Mouse (Mus musculus) hindbrain, embryonic 16.5 days (tissue): ENCODE measurements at regions not wholly inside any gene's neighbourhood (a gene's known extent, or its start where the extent isn't known, plus 50 kb on each side); places are given as distances from the start of the nearest gene placed in this dataset.
A peak's percentile ranks its signal among the peaks of the same experiment; 100 is the strongest.
"Not testable (repeated sequence)": the region's sequence is repeated elsewhere in the genome, so short reads cannot be mapped to it uniquely, and the experiment has no call there.

Experiments used
- ATAC-seq: fragments of 200-750 bp; cut with Nextera tagmentation; 2 replicates; pipeline ENCODE4 v1.8.0; 2017; ENCODE audit warnings: moderate TSS enrichment, moderate library complexity
- H3K27ac ChIP-seq: fragments of 300-500 bp; sonication (generic); 2 replicates; pipeline ENCODE4 v1.5.1; 2014; ENCODE audit warnings: low read depth, mild to moderate bottlenecking, control low read depth, low read length, moderate library complexity
- H3K27me3 ChIP-seq: fragments of 300-500 bp; sonication (generic); replicated peaks from 2 replicates; pipeline ENCODE4 v1.6.1; 2014; ENCODE audit warnings: low read length; ENCODE audit not compliant: control insufficient read depth, insufficient read depth
- H3K36me3 ChIP-seq: fragments of 300-500 bp; sonication (generic); 2 replicates; pipeline ENCODE4 v1.6.1; 2014; ENCODE audit warnings: mild to moderate bottlenecking, low read length, moderate library complexity, mixed read lengths; ENCODE audit not compliant: control insufficient read depth, insufficient read depth
- H3K4me1 ChIP-seq: fragments of 300-500 bp; sonication (generic); 2 replicates; pipeline ENCODE4 v1.6.1; 2014; ENCODE audit warnings: low read depth, low read length; ENCODE audit not compliant: control insufficient read depth, insufficient read depth
- H3K4me2 ChIP-seq: fragments of 300-500 bp; sonication (generic); 2 replicates; pipeline ENCODE4 v1.6.1; 2014; ENCODE audit warnings: mild to moderate bottlenecking, low read length, control low read depth, moderate library complexity
- H3K4me3 ChIP-seq: fragments of 300-500 bp; sonication (generic); 2 replicates; pipeline ENCODE4 v1.5.1; 2014; ENCODE audit warnings: mild to moderate bottlenecking, low read length, control low read depth, moderate library complexity
- H3K9ac ChIP-seq: fragments of 300-500 bp; sonication (generic); 2 replicates; pipeline ENCODE4 v1.6.1; 2014; ENCODE audit warnings: low read depth, mild to moderate bottlenecking, control low read depth, low read length, moderate library complexity
- H3K9me3 ChIP-seq: fragments of 300-500 bp; sonication (generic); 2 replicates; pipeline ENCODE4 v1.6.1; 2014; ENCODE audit warnings: mild to moderate bottlenecking, low read length, moderate library complexity; ENCODE audit not compliant: control insufficient read depth
- WGBS: fragments of 180-500 bp; shearing (Covaris S2); extraction: QIAGEN DNeasy Blood & Tissue Kit; methylation state at CpG from one replicate; pipeline ENCODE4 v1.1.7; 2014; 5-methylcytosine and 5-hydroxymethylcytosine counted together

DNA sequence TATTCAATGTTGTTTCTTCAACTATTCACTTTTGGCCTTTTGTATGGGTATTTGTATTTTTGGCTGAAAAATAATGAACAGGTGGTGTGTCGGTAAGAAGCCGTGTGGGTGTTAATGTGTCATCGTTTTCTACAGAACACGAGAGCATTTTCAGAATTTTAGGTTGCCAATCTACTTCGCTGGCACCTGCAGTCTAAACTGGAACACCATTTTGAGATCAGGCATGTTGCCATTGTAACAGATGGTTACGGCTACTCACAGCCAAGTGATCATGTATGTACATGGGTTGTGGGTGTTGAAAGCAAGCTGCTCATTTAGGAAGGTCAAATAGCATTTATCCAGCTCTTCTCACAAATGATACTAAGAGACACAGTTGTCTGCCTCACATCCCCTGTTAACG lies 167.2 kb upstream of the Gm21833 start:
- Histone ChIP-seq H3K4me3 (no peak overlapping the region), H3K9me3 (no peaks in the 10 kb centered on the region), H3K9ac (no peak overlapping the region), H3K4me2 (no peak overlapping the region), H3K36me3 (no peaks in the 10 kb centered on the region), H3K27me3 (no peaks in the 10 kb centered on the region), H3K27ac (no peak overlapping the region), H3K4me1 (no peaks in the 10 kb centered on the region)
- 76% methylated on average over 7 of the region's 7 CpGs for WGBS
- peak; percentile 88 for ATAC-seq

DNA sequence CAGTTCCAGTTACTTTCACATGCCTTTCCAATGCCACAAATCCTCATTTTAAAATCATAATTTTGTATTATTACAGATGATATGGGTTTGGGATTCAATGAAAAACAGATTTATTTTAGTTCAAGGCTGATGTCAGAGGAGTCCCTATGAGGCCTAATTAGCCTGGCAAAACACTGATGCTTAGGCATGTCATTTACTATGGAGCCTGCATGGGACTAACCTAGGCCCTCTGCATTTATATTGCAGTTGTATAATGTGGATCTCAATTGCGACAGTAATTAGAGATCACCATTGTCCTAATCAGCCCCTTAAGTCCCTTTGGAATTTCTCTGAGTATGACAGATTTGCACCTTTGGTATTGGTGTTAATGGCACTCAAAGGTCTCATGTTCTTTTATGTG lies 153.3 kb upstream of the Gm21833 start:
- Histone ChIP-seq H3K4me2 (no peak overlapping the region), H3K4me3 (no peak overlapping the region), H3K9ac (no peak overlapping the region), H3K27me3 (no peaks in the 10 kb centered on the region), H3K4me1 (no peaks in the 10 kb centered on the region), H3K9me3 (peaks cover 17% of the 10 kb centered on the region), H3K27ac (no peak overlapping the region), H3K36me3 (no peaks in the 10 kb centered on the region)
- ATAC-seq: no peak
- WGBS: 65% methylated on average over 1 of the region's 1 CpGs

- not testable (repeated sequence) for H3K4me1 ChIP-seq, H3K36me3 ChIP-seq, H3K9ac ChIP-seq, H3K4me3 ChIP-seq, H3K9me3 ChIP-seq, ATAC-seq, H3K27me3 ChIP-seq, H3K4me2 ChIP-seq, H3K27ac ChIP-seq
Observed at GRCm38 (mm10) chr16:82683113-82683512, 145.1 kb upstream of the Gm21833 start.

- no peak overlapping the region for H3K27ac ChIP-seq
- ATAC-seq: no peak
- no peaks in the 10 kb centered on the region for H3K27me3 ChIP-seq
- H3K36me3 ChIP-seq: no peaks in the 10 kb centered on the region
- no peaks in the 10 kb centered on the region for H3K9me3 ChIP-seq
- 62% methylated on average over 2 of the region's 2 CpGs for WGBS
- no peak overlapping the region for H3K4me2 ChIP-seq
- no peak overlapping the region for H3K4me3 ChIP-seq
- no peak overlapping the region for H3K9ac ChIP-seq
- no peaks in the 10 kb centered on the region for H3K4me1 ChIP-seq
Observed at GRCm38 (mm10) chr16:82700922-82701321, 127.3 kb upstream of the Gm21833 start.

GRCm38 (mm10) chr16:82711161-82711560 lies 117.0 kb upstream of the Gm21833 start:
- Histone ChIP-seq H3K27me3 (no peaks in the 10 kb centered on the region), H3K27ac (no peak overlapping the region)
- peak; percentile 54; the same call in 1 of the 2 replicates for ATAC-seq

GRCm38 (mm10) chr16:82734117-82734516 lies 94.1 kb upstream of the Gm21833 start:
- H3K4me2 ChIP-seq: no peak overlapping the region
- H3K36me3 ChIP-seq: no peaks in the 10 kb centered on the region
- no peak overlapping the region for H3K4me3 ChIP-seq
- H3K27me3 ChIP-seq: no peaks in the 10 kb centered on the region
- H3K9me3 ChIP-seq: no peaks in the 10 kb centered on the region
- H3K27ac ChIP-seq: no peak overlapping the region
- no peak for ATAC-seq
- 93% methylated on average over 3 of the region's 3 CpGs for WGBS
- H3K4me1 ChIP-seq: no peaks in the 10 kb centered on the region
- H3K9ac ChIP-seq: no peak overlapping the region

More at GRCm38 (mm10) chr16:82711161-82711560, 117.0 kb upstream of the Gm21833 start:
- Histone ChIP-seq H3K9ac (no peak overlapping the region), H3K4me3 (no peak overlapping the region), H3K9me3 (no peaks in the 10 kb centered on the region), H3K4me1 (no peaks in the 10 kb centered on the region), H3K4me2 (no peak overlapping the region), H3K36me3 (no peaks in the 10 kb centered on the region)

DNA sequence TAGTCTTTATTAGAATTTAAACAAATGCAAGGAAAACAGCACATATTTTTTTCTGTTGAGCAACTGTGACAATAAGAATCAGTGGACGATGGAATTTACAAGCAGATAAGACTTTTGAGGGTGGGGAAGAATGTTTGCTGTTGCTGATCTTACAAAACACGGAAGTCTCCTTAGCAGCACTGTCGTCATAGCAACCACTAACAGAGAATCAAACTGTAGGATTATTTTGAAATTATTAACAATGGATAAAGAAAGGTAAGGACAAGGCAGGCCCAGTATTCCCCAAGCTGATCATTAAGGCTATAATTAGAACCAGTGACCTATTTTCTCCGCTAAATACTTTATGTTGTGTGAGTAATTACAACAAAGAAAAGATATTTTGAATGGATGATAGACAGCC lies 69.7 kb upstream of the Gm21833 start:
- no peaks in the 10 kb centered on the region for H3K27me3 ChIP-seq
- WGBS: 65% methylated on average over 4 of the region's 4 CpGs
- no peak overlapping the region for H3K9ac ChIP-seq
- H3K4me1 ChIP-seq: no peaks in the 10 kb centered on the region
- no peaks in the 10 kb centered on the region for H3K9me3 ChIP-seq
- no peak overlapping the region for H3K4me2 ChIP-seq
- no peak overlapping the region for H3K4me3 ChIP-seq
- no peak for ATAC-seq
- H3K27ac ChIP-seq: no peak overlapping the region
- no peaks in the 10 kb centered on the region for H3K36me3 ChIP-seq
